Mouse (Mus musculus) frontal cortex, postnatal 14 days (tissue): Measurements from ENCODE around the gene Sez6.

ENCODE experiments used
- DNase-seq, 2 experiments: peaks; one replicate each; pipeline ENCODE4 v3.0.0; 2022; ENCODE audit warnings: low spot score in 2 of 2

The Sez6 gene

GRCm38 (mm10) chr11:77950125-77950685 is 19.6 kb downstream of the Sez6 start:
- no peak for DNase-seq

- no peak for DNase-seq
Measured at GRCm38 (mm10) chr11:77950797-77951228, 20.2 kb downstream of the Sez6 start.

GRCm38 (mm10) chr11:77953671-77954070 is 23.1 kb downstream of the Sez6 start:
- no peak for DNase-seq

GRCm38 (mm10) chr11:77956428-77956827 is 25.8 kb downstream of the Sez6 start:
- no peak for DNase-seq

GRCm38 (mm10) chr11:77958268-77958667 is 27.7 kb downstream of the Sez6 start:
- DNase-seq: no peak

GRCm38 (mm10) chr11:77958932-77959331 is 28.3 kb downstream of the Sez6 start:
- no peak for DNase-seq

GRCm38 (mm10) chr11:77960199-77960598 is 29.6 kb downstream of the Sez6 start:
- DNase-seq: peak; percentile 66 to 70

- DNase-seq: no peak
Measured at GRCm38 (mm10) chr11:77960898-77961297, 30.3 kb downstream of the Sez6 start.

GRCm38 (mm10) chr11:77962946-77963345 is 32.3 kb downstream of the Sez6 start:
- no peak for DNase-seq

- no peak for DNase-seq
Measured at GRCm38 (mm10) chr11:77964415-77965095, 34.0 kb downstream of the Sez6 start.

- DNase-seq: peak; percentile 73 to 85
Measured at GRCm38 (mm10) chr11:77965101-77966036, 34.8 kb downstream of the Sez6 start.

- DNase-seq: no peak
Measured at GRCm38 (mm10) chr11:77966037-77966391, 35.4 kb downstream of the Sez6 start.

- peak; percentile 58 to 79 for DNase-seq
Measured at GRCm38 (mm10) chr11:77967114-77967513, 36.5 kb downstream of the Sez6 start.

- DNase-seq: no peak
Measured at GRCm38 (mm10) chr11:77968786-77969185, 38.2 kb downstream of the Sez6 start.

GRCm38 (mm10) chr11:77970718-77971117 is 40.1 kb downstream of the Sez6 start:
- DNase-seq: no peak

GRCm38 (mm10) chr11:77973520-77973919 is 42.9 kb downstream of the Sez6 start:
- DNase-seq: no peak

- no peak for DNase-seq
Measured at GRCm38 (mm10) chr11:77974325-77974724, 43.7 kb downstream of the Sez6 start.

- DNase-seq: no peak
Measured at GRCm38 (mm10) chr11:77975873-77976272, 45.3 kb downstream of the Sez6 start.

- DNase-seq: peak in 1 of 2 experiments; percentile 8
Measured at GRCm38 (mm10) chr11:77978161-77978560, 47.6 kb downstream of the Sez6 start.

GRCm38 (mm10) chr11:77979221-77979809 is 48.7 kb downstream of the Sez6 start:
- DNase-seq: no peak

GRCm38 (mm10) chr11:77980281-77981204 is 49.9 kb downstream of the Sez6 start:
- peak; percentile 29 to 54 for DNase-seq
